Mouse (Mus musculus) limb, embryonic 10.5 days (tissue): ENCODE measurements around the gene Meltf. TPM values are rescaled to one million over a fixed set of nuclear protein-coding genes. Genes with fewer than 3 reads are reported as not detected.

Source experiments
- DNase-seq: peaks from one replicate; pipeline ENCODE4 v3.0.0-alpha.2; 2017; ENCODE audit warnings: low spot score
- H3K27ac ChIP-seq: fragments of 300-500 bp; sonication (generic); 2 replicates; pipeline ENCODE4 v1.5.1; 2016; ENCODE audit warnings: mild to moderate bottlenecking
- H3K27me3 ChIP-seq: fragments of 300-500 bp; sonication (generic); 2 replicates; pipeline ENCODE4 v1.6.1; 2016; ENCODE audit warnings: low read depth, mild to moderate bottlenecking; ENCODE audit not compliant: poor library complexity, severe bottlenecking
- H3K36me3 ChIP-seq: fragments of 300-500 bp; sonication (generic); 2 replicates; pipeline ENCODE4 v1.6.1; 2016; ENCODE audit warnings: mild to moderate bottlenecking, moderate library complexity
- H3K4me1 ChIP-seq: fragments of 300-500 bp; sonication (generic); 2 replicates; pipeline ENCODE4 v1.6.1; 2016
- H3K4me3 ChIP-seq: fragments of 300-500 bp; sonication (generic); 2 replicates; pipeline ENCODE4 v1.5.1; 2016; ENCODE audit warnings: mild to moderate bottlenecking, moderate library complexity
- H3K9me3 ChIP-seq: fragments of 300-500 bp; sonication (generic); replicated peaks from 2 replicates; pipeline ENCODE4 v1.6.1; 2016; ENCODE audit warnings: mild to moderate bottlenecking
- WGBS: fragments of 180-500 bp; shearing (Covaris S2); methylation state at CpG from one replicate; pipeline ENCODE4 v1.1.7; 2016; 5-methylcytosine and 5-hydroxymethylcytosine counted together
- polyA plus RNA-seq: library from polyadenylated mRNA; unstranded; fragments of >200 nt; fragmentation: Nextera tagmentation; extraction: Ambion mirVana; gene quantifications from 2 replicates; pipeline ENCODE4 v1.2.1, GENCODE M21; 2016

The Meltf gene
- polyA plus RNA-seq, 1 experiment from 2014 or later: 0.18 TPM

GRCm38 (mm10) chr16:31873721-31874120 is 4.9 kb upstream of the Meltf start:
- no peak overlapping the region for H3K4me3 ChIP-seq
- no peak for DNase-seq

GRCm38 (mm10) chr16:31875391-31875790 is 3.2 kb upstream of the Meltf start:
- no peak for DNase-seq
- Histone ChIP-seq H3K27ac (no peak overlapping the region), H3K4me3 (no peak overlapping the region), H3K27me3 (peaks cover 15% of the 10 kb centered on the region), H3K36me3 (peaks cover 42% of the 10 kb centered on the region), H3K9me3 (no peaks in the 10 kb centered on the region), H3K4me1 (peaks cover 12% of the 10 kb centered on the region)
- 96% methylated on average over 4 of the region's 4 CpGs for WGBS

More at GRCm38 (mm10) chr16:31873721-31874120, 4.9 kb upstream of the Meltf start:
- Histone ChIP-seq H3K27ac (no peak overlapping the region), H3K36me3 (peaks cover 59% of the 10 kb centered on the region), H3K9me3 (no peaks in the 10 kb centered on the region), H3K27me3 (no peaks in the 10 kb centered on the region), H3K4me1 (peaks cover 2% of the 10 kb centered on the region)
- 93% methylated on average over 8 of the region's 8 CpGs for WGBS

- no peak for DNase-seq
- Histone ChIP-seq H3K27ac (no peak overlapping the region), H3K36me3 (peaks cover 34% of the 10 kb centered on the region), H3K4me3 (no peak overlapping the region), H3K27me3 (peaks cover 18% of the 10 kb centered on the region), H3K9me3 (no peaks in the 10 kb centered on the region), H3K4me1 (peaks cover 12% of the 10 kb centered on the region)
- 91% methylated on average over 10 of the region's 10 CpGs for WGBS
Observed at GRCm38 (mm10) chr16:31876386-31876785, 2.2 kb upstream of the Meltf start.

GRCm38 (mm10) chr16:31878052-31878451 is 558 bp upstream of the Meltf start:
- 76% methylated on average over 6 of the region's 6 CpGs for WGBS

GRCm38 (mm10) chr16:31880146-31880840 is 1.7 kb downstream of the Meltf start:
- DNase-seq: no peak
- WGBS: 88% methylated on average over 8 of the region's 8 CpGs

More at GRCm38 (mm10) chr16:31878052-31878451, 558 bp upstream of the Meltf start:
- peaks cover 21% of the 10 kb centered on the region for H3K36me3 ChIP-seq
- no peak overlapping the region for H3K4me3 ChIP-seq
- peaks cover 34% of the 10 kb centered on the region for H3K27me3 ChIP-seq
- H3K9me3 ChIP-seq: no peaks in the 10 kb centered on the region
- H3K4me1 ChIP-seq: peaks cover 12% of the 10 kb centered on the region
- no peak overlapping the region for H3K27ac ChIP-seq
- DNase-seq: peak; percentile 22

GRCm38 (mm10) chr16:31882381-31882908 is 3.8 kb downstream of the Meltf start:
- WGBS: 64% methylated on average over 9 of the region's 9 CpGs
- H3K9me3 ChIP-seq: no peaks in the 10 kb centered on the region
- peak; percentile 26 for DNase-seq
- H3K27me3 ChIP-seq: peaks cover 60% of the 10 kb centered on the region
- H3K27ac ChIP-seq: no peak overlapping the region
- no peak overlapping the region for H3K4me3 ChIP-seq
- H3K4me1 ChIP-seq: peaks cover 32% of the 10 kb centered on the region
- no peaks in the 10 kb centered on the region for H3K36me3 ChIP-seq

More at GRCm38 (mm10) chr16:31880146-31880840, 1.7 kb downstream of the Meltf start:
- Histone ChIP-seq H3K27ac (no peak overlapping the region), H3K27me3 (peaks cover 55% of the 10 kb centered on the region), H3K9me3 (no peaks in the 10 kb centered on the region), H3K36me3 (no peaks in the 10 kb centered on the region), H3K4me1 (peaks cover 32% of the 10 kb centered on the region), H3K4me3 (no peak overlapping the region)

- DNase-seq: no peak
- H3K9me3 ChIP-seq: no peaks in the 10 kb centered on the region
- peaks cover 32% of the 10 kb centered on the region for H3K4me1 ChIP-seq
- peaks cover 60% of the 10 kb centered on the region for H3K27me3 ChIP-seq
- H3K4me3 ChIP-seq: peak overlapping the region; percentile 26
- no peaks in the 10 kb centered on the region for H3K36me3 ChIP-seq
- H3K27ac ChIP-seq: no peak overlapping the region; the same call in 1 of the 2 replicates
- 70% methylated on average over 14 of the region's 14 CpGs for WGBS
Observed at GRCm38 (mm10) chr16:31883302-31883701, 4.7 kb downstream of the Meltf start.

GRCm38 (mm10) chr16:31883902-31884301 is 5.3 kb downstream of the Meltf start:
- no peaks in the 10 kb centered on the region for H3K9me3 ChIP-seq
- no peak overlapping the region; the same call in 1 of the 2 replicates for H3K27ac ChIP-seq
- peak; percentile 50 for DNase-seq
- no peaks in the 10 kb centered on the region for H3K36me3 ChIP-seq
- H3K4me1 ChIP-seq: peaks cover 28% of the 10 kb centered on the region
- 5% methylated on average over 6 of the region's 6 CpGs for WGBS
- H3K4me3 ChIP-seq: peak overlapping the region; percentile 26
- H3K27me3 ChIP-seq: peaks cover 59% of the 10 kb centered on the region

GRCm38 (mm10) chr16:31890907-31891306 is 12.3 kb downstream of the Meltf start:
- no peaks in the 10 kb centered on the region for H3K9me3 ChIP-seq
- H3K4me1 ChIP-seq: peaks cover 16% of the 10 kb centered on the region
- no peaks in the 10 kb centered on the region for H3K27me3 ChIP-seq
- no peak for DNase-seq
- H3K4me3 ChIP-seq: no peak overlapping the region
- H3K27ac ChIP-seq: no peak overlapping the region
- H3K36me3 ChIP-seq: no peaks in the 10 kb centered on the region
- WGBS: 86% methylated on average over 7 of the region's 7 CpGs

GRCm38 (mm10) chr16:31893396-31894141 is 15.0 kb downstream of the Meltf start:
- no peaks in the 10 kb centered on the region for H3K36me3 ChIP-seq
- 76% methylated on average over 5 of the region's 5 CpGs for WGBS

GRCm38 (mm10) chr16:31896971-31897774 is 18.6 kb downstream of the Meltf start:
- Histone ChIP-seq H3K27ac (peak overlapping the region; percentile 65), H3K4me3 (peak overlapping the region; percentile 44), H3K9me3 (0 out of 2 replicates have a peak, but pooled peaks cover 2% of the 10 kb centered on the region), H3K27me3 (no peaks in the 10 kb centered on the region), H3K36me3 (no peaks in the 10 kb centered on the region), H3K4me1 (peaks cover 35% of the 10 kb centered on the region)
- peak; percentile 73 for DNase-seq
- 10% methylated on average over 29 of the region's 29 CpGs for WGBS

More at GRCm38 (mm10) chr16:31893396-31894141, 15.0 kb downstream of the Meltf start:
- DNase-seq: no peak
- no peak overlapping the region for H3K27ac ChIP-seq
- peaks cover 34% of the 10 kb centered on the region for H3K4me1 ChIP-seq
- H3K4me3 ChIP-seq: no peak overlapping the region
- no peaks in the 10 kb centered on the region for H3K27me3 ChIP-seq
- H3K9me3 ChIP-seq: no peaks in the 10 kb centered on the region

GRCm38 (mm10) chr16:31898546-31899326 is 20.1 kb downstream of the Meltf start:
- WGBS: 83% methylated on average over 18 of the region's 18 CpGs
- 0 out of 2 replicates have a peak, but pooled peaks cover 2% of the 10 kb centered on the region for H3K9me3 ChIP-seq
- H3K27me3 ChIP-seq: no peaks in the 10 kb centered on the region
- DNase-seq: no peak
- H3K4me1 ChIP-seq: peaks cover 21% of the 10 kb centered on the region
- no peak overlapping the region for H3K27ac ChIP-seq
- H3K4me3 ChIP-seq: no peak overlapping the region
- H3K36me3 ChIP-seq: no peaks in the 10 kb centered on the region
